Mouse (Mus musculus) lung, postnatal 36 days (tissue): ENCODE measurements around the gene Rbp3.

Experiments used
- DNase-seq: peaks from one replicate; pipeline ENCODE4 v3.0.0; 2022; ENCODE audit warnings: mixed read lengths

The Rbp3 gene

DNA sequence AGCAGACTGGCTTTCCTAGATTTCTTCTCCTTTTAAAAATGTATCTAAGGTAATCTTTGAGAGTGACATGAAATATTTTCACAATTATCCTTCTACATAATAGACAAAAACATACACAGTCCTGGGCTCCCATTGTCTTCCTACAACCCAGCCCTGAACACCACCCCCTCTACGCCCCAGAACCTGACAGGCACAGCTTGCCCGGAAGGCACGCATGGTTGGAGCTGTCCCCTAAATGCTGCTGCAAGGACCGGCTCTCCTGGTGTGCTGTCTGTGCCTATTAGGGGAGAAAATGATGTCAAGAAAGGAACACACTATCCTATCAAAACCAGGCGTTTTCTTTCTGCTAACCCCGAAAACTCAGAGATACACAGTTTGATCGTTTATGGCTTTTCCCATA is 23.9 kb downstream of the Rbp3 start:
- no peak for DNase-seq

DNA sequence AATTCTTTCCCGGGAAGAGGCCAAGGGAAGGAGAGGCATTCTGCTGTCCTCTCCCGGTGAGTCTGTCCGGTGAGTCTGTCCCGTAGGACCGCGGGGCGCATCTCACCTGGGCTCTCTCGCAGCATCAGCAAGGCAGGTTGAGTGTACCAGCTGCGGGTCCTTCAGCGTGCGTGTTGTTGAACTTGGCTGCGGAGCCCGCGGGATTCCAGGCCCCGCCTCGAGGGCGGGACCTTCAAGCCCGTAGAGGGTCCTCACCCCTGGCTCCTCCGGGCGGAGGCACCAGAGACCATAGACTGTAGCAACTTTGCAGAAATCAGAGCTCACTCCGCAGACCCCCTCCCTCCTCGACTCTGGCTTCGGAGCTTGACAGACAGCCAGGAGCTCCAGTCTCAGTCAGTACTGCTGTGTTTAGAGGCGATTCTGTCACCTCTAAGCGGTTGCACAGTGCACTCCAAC is 24.8 kb downstream of the Rbp3 start, which contains the start of gene Zfp488:
TSS of gene Zfp488 (minus strand) at position 161 of the 456 bp plus-strand sequence.
- no peak for DNase-seq

DNA sequence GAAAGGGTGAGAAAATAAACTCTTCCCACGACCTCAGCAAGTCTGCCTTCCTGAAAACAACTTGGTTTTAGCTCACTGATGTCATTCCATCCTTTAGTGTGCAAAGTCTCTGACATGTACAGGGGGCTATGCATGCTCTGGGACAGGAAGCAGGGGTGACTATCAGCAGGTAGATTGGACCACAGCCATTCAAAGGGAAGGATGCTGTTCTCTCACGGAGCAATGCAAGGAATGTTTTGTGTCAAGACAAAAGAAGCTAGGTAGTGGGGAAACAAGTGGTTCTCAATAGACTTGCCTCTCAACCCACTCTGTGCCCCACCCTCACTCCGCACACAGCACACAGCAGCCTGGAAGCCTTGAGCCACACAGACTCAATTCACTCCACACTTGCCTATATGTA is 35.4 kb downstream of the Rbp3 start:
- DNase-seq: no peak

GRCm38 (mm10) chr14:33991971-33992370 is 38.2 kb downstream of the Rbp3 start:
- no peak for DNase-seq

- no peak for DNase-seq
Observed at GRCm38 (mm10) chr14:33993051-33993450, 39.2 kb downstream of the Rbp3 start.

- peak; percentile 1 for DNase-seq
Observed at GRCm38 (mm10) chr14:33993521-33994289, 39.9 kb downstream of the Rbp3 start.

GRCm38 (mm10) chr14:33997427-33997826 is 43.6 kb downstream of the Rbp3 start:
- no peak for DNase-seq

DNA sequence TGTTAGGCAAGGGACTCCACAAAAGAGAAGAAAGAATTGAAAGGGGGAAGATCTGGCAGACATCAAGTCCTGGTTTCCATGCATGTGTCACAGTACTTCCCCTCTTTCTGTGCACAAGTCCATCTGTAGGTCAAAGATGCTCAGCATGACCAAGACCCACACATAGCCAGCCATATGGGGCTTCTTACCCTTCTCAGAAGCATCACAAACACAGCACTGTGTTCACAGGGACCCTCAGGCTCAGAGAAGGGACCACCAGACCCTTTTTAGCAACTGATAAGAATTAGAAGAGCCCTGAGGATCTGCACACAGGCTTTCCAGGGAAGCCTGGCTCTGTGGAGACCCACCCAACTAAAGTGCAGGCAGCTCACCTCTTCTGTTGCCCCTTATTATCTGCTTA is 46.3 kb downstream of the Rbp3 start:
- DNase-seq: no peak

DNA sequence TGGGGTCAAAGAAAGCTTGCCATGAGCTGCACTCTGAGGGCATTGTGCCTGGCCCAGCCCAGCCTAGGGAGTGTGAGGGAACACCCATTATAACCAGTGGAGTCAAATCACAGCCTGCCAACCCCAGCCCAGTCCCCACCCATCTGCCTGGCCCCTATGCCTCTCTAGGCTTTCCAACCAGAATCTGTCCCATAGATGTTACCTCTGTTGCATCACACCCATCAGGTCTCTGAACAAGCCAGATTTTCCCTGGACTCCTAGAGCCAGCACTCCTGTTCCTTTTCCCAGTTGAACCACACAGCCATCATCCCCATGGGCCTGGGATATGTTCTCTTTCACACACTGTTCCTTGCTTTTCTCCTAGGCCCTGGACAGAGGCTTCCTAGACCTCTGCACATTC is 47.6 kb downstream of the Rbp3 start:
- no peak for DNase-seq

GRCm38 (mm10) chr14:34002358-34002757 is 48.6 kb downstream of the Rbp3 start:
- no peak for DNase-seq
